Mouse (Mus musculus) right cerebral cortex, postnatal 4 days (tissue): ENCODE data around the gene Mctp2.
"Not testable (repeated sequence)": the region's sequence is repeated elsewhere in the genome, so short reads cannot be mapped to it uniquely, and the experiment has no call there.

Experiments
- DNase-seq: peaks from one replicate; pipeline ENCODE4 v3.0.0-alpha.2; 2022

Mctp2 gene

GRCm38 (mm10) chr7:72269994-72270393, 36.4 kb downstream of the Mctp2 start:
- no peak for DNase-seq

- DNase-seq, result no peak
Measured at GRCm38 (mm10) chr7:72260766-72261655, 45.4 kb downstream of the Mctp2 start.

- no peak for DNase-seq
Measured at GRCm38 (mm10) chr7:72259045-72259444, 47.4 kb downstream of the Mctp2 start.

- not testable (repeated sequence) for DNase-seq
Measured at GRCm38 (mm10) chr7:72250326-72250725, 56.1 kb downstream of the Mctp2 start.

GRCm38 (mm10) chr7:72241269-72241668, 65.1 kb downstream of the Mctp2 start:
- DNase-seq, result no peak

GRCm38 (mm10) chr7:72239782-72240493, 66.5 kb downstream of the Mctp2 start:
- DNase-seq, result no peak

- peak; percentile 78 for DNase-seq
Measured at GRCm38 (mm10) chr7:72238575-72238974, 67.8 kb downstream of the Mctp2 start.

GRCm38 (mm10) chr7:72234433-72234998, 71.9 kb downstream of the Mctp2 start:
- no peak for DNase-seq

GRCm38 (mm10) chr7:72231182-72231877, 75.1 kb downstream of the Mctp2 start:
- DNase-seq, result no peak

- no peak for DNase-seq
Measured at GRCm38 (mm10) chr7:72229925-72230324, 76.5 kb downstream of the Mctp2 start.

GRCm38 (mm10) chr7:72223558-72223957, 82.8 kb downstream of the Mctp2 start:
- DNase-seq, result no peak

GRCm38 (mm10) chr7:72222532-72222931, 83.9 kb downstream of the Mctp2 start:
- no peak for DNase-seq

- no peak for DNase-seq
Measured at GRCm38 (mm10) chr7:72218048-72218447, 88.4 kb downstream of the Mctp2 start.

- no peak for DNase-seq
Measured at GRCm38 (mm10) chr7:72215563-72216215, 90.7 kb downstream of the Mctp2 start.

GRCm38 (mm10) chr7:72210201-72210600, 96.2 kb downstream of the Mctp2 start:
- DNase-seq, result no peak

- DNase-seq, result no peak
Measured at GRCm38 (mm10) chr7:72209296-72209695, 97.1 kb downstream of the Mctp2 start.

GRCm38 (mm10) chr7:72206841-72207240, 99.6 kb downstream of the Mctp2 start:
- no peak for DNase-seq

GRCm38 (mm10) chr7:72195709-72196108, 110.7 kb downstream of the Mctp2 start:
- DNase-seq, result no peak

GRCm38 (mm10) chr7:72193304-72193703, 113.1 kb downstream of the Mctp2 start:
- DNase-seq, result no peak

GRCm38 (mm10) chr7:72181651-72182050, 124.8 kb downstream of the Mctp2 start:
- no peak for DNase-seq

GRCm38 (mm10) chr7:72169320-72169719, 137.1 kb downstream of the Mctp2 start:
- no peak for DNase-seq
